Comparison of ENCODE assay signal across 22 mouse cellular contexts in the genomic region with DNA sequence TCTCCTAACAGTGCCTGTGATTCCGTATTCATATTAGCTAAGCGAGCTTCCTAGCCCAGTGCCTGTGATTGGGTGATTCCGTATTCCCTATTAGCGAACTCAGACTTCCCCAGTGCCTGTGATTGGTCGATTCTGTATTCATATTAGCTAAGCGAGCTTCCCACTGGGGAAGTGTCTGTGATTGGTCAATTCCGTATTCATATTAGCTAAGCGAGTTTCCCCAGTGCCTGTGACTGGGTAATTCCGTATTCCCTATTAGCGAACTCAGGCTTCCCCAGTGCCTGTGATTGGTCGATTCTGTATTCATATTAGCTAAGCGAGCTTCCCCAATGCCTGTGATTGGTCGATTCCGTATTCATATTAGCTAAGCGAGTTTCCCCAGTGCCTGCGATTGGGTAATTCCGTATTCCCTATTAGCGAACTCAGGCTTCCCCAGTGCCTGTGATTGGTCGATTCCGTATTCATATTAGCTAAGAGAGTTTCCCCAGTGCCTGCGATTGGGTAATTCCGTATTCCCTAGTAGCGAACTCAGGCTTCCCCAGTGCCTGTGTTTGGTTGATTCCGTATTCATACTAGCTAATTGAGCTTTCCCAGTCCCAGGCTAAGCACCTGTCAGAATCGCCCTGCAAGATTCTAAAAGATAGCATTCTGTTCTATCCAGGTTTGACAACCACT.
"Had no signal": no experiment of that assay in that cellular context is flagged by ENCODE, and none has a peak within 500 bp of the region (broad histone marks: within the 10 kb centered on the region; RNA-seq: fewer than 3 reads in every experiment).

No protein-coding gene starts in this region.

- H3K4me3 ChIP-seq: liver, embryonic 15.5 days; lung, embryonic 15.5 days; megakaryocyte, embryonic 14.5 days; midbrain, embryonic 10.5 days; midbrain, embryonic 13.5 days; midbrain, embryonic 15.5 days; myocyte; neural tube, embryonic 13.5 days; neural tube, embryonic 15.5 days had no signal

- H3K27ac ChIP-seq: liver, embryonic 15.5 days; lung, embryonic 15.5 days; macrophage; midbrain, embryonic 10.5 days; midbrain, embryonic 13.5 days; midbrain, embryonic 15.5 days; neural tube, embryonic 13.5 days; neural tube, embryonic 15.5 days had no signal

- H3K9me3 ChIP-seq: liver, embryonic 15.5 days; lung, embryonic 15.5 days; megakaryocyte, embryonic 14.5 days; midbrain, embryonic 10.5 days; midbrain, embryonic 13.5 days; midbrain, embryonic 15.5 days; neural tube, embryonic 13.5 days; neural tube, embryonic 15.5 days had no signal

- H3K4me2 ChIP-seq: liver, embryonic 15.5 days; lung, embryonic 15.5 days; midbrain, embryonic 13.5 days; midbrain, embryonic 15.5 days; neural tube, embryonic 13.5 days; neural tube, embryonic 15.5 days had no signal

- DNase-seq: liver, postnatal 0 days; lung, adult 2 months; lung, postnatal 14 days; lung, postnatal 36 days; right cerebral cortex, adult 18-20 months; right cerebral cortex, postnatal 25 days; right cerebral cortex, postnatal 4 days; spleen, adult 18-20 months; thymus, adult 18-20 months; thymus, postnatal 14 days; thymus, postnatal 36 days had no signal

- H3K9ac ChIP-seq: liver, embryonic 15.5 days; liver, postnatal 0 days; lung, embryonic 15.5 days; midbrain, embryonic 13.5 days; midbrain, embryonic 15.5 days; neural tube, embryonic 13.5 days; neural tube, embryonic 15.5 days had no signal

- H3K36me3 ChIP-seq: midbrain, embryonic 15.5 days; neural tube, embryonic 13.5 days; neural tube, embryonic 15.5 days had no signal

- ATAC-seq: liver, postnatal 0 days; lung, postnatal 0 days; midbrain, embryonic 13.5 days; midbrain, embryonic 15.5 days had no signal

- H3K27me3 ChIP-seq: liver, embryonic 15.5 days; lung, embryonic 15.5 days; megakaryocyte, embryonic 14.5 days; midbrain, embryonic 13.5 days; midbrain, embryonic 15.5 days; neural tube, embryonic 13.5 days; neural tube, embryonic 15.5 days had no signal
